Mouse (Mus musculus): ENCODE measurements at regions not wholly inside any gene's neighbourhood (a gene's known extent, or its start where the extent isn't known, plus 50 kb on each side); places are given as distances from the start of the nearest gene placed in this dataset.
"Not testable (repeated sequence)": the region's sequence is repeated elsewhere in the genome, so short reads cannot be mapped to it uniquely, and the experiment has no call there.

DNA sequence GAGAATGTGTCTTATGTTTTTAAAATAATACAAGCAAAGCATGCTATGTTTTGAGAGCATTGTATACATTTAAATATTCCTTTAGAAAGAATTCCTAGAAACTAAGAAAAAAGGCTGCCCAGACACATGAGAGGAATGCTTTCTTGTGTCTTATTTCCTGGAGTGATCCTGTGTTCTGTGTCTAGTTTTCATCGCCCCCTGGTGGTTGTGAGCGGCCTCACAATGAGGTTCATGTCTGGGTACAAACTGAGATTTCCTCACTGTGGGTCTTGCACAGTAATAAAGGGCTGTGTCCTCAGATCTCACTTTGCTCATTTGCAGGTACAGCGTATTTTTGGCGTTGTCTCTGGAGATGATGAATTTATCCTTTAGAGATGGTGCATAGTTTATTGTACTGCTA lies 404.3 kb downstream of the Adam6a start:
- whole genome bisulfite sequencing (ENCODE audit: insufficient replicate concordance): 9% methylated on average over 4 of the region's 4 CpGs
- H3K27me3 ChIP-seq (ENCODE audit: control insufficient read depth, insufficient read depth, low read length); H3K27ac ChIP-seq; H3K36me3 ChIP-seq (replicated peaks; ENCODE audit: control insufficient read depth, insufficient read depth, low read depth); H3K9me3 ChIP-seq (ENCODE audit: control insufficient read depth, low read length); DNase-seq (ENCODE audit: low read depth in 3 of 3, low spot score in 3 of 3); ATAC-seq (ENCODE audit: insufficient read depth); H3K4me3 ChIP-seq (ENCODE audit: insufficient read depth in 1 of 2, low read depth in 2 of 2, low read length in 2 of 2); H3K4me1 ChIP-seq (replicated peaks; ENCODE audit: control insufficient read depth in 2 of 2, insufficient read depth in 2 of 2, low read length in 1 of 2); H3K4me2 ChIP-seq (ENCODE audit: low read depth); H3K9ac ChIP-seq (replicated peaks): not testable (repeated sequence)
- peak; percentile 40; the same call in 1 of the 2 replicates for TF ChIP-seq CTCF (IDR thresholded peaks at IDR 0.05; ENCODE audit: low read depth)

DNA sequence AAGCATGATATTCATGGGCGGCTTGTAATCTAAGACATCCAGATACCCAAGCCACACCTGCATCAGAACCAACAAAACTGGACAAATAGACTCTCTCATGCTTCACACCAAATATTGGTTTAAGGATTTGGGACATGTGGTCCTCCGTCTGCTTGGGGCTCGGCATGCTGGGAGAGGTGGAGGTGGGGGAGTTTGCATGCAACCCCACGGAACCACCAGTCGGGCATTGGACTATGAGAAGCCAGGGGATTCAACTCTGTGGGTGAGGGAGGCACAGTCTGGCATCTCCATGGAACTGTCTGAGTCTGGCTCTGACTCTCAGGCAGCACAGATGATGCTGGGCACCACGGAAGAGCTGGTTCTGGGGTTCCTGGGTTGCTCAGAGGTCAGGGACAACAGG lies 430.6 kb downstream of the Adam6a start:
- DNase-seq (ENCODE audit: low read depth in 3 of 3, low spot score in 3 of 3) (no peak), ATAC-seq (ENCODE audit: insufficient read depth) (no peak)
- Histone ChIP-seq H3K27ac (no peak overlapping the region), H3K36me3 (replicated peaks; ENCODE audit: control insufficient read depth, insufficient read depth, low read depth) (no peaks in the 10 kb centered on the region), H3K9me3 (ENCODE audit: control insufficient read depth, low read length) (no peaks in the 10 kb centered on the region), H3K4me3 (ENCODE audit: insufficient read depth in 1 of 2, low read depth in 2 of 2, low read length in 2 of 2) (no peak overlapping the region), H3K4me2 (ENCODE audit: low read depth) (no peak overlapping the region), H3K9ac (replicated peaks) (no peak overlapping the region), H3K4me1 (replicated peaks; ENCODE audit: control insufficient read depth in 2 of 2, insufficient read depth in 2 of 2, low read length in 1 of 2) (no peaks in the 10 kb centered on the region), H3K27me3 (ENCODE audit: control insufficient read depth, insufficient read depth, low read length) (no peaks in the 10 kb centered on the region)
- TF ChIP-seq EP300 (IDR thresholded peaks at IDR 0.05; ENCODE audit: low read depth) (no peak), CTCF (IDR thresholded peaks at IDR 0.05; ENCODE audit: low read depth) (no peak)
- 68% methylated on average over 6 of the region's 6 CpGs for WGBS (ENCODE audit: insufficient replicate concordance)

DNA sequence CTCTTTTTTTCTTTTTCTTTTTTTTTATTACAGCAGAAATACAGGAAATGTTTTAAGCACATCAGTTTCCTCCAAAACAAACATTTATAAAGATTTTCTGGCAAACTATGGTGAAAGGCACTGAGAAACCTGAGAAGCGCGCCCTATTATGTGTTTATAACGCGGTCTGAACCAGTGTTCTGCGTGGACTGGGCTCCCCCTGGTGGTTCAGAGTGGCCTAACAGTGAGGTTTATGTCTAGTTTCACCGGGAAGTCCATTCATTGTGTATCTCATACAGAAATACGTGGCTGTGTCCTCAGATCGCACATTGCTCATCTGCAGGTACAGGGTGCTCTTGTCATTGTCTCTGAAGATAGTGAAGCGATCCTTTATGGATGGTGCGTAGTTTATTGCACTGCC lies 437.9 kb downstream of the Adam6a start:
- not testable (repeated sequence) for H3K9me3 ChIP-seq (ENCODE audit: control insufficient read depth, low read length); H3K9ac ChIP-seq (replicated peaks); H3K4me1 ChIP-seq (replicated peaks; ENCODE audit: control insufficient read depth in 2 of 2, insufficient read depth in 2 of 2, low read length in 1 of 2); H3K27me3 ChIP-seq (ENCODE audit: control insufficient read depth, insufficient read depth, low read length); H3K4me2 ChIP-seq (ENCODE audit: low read depth); H3K36me3 ChIP-seq (replicated peaks; ENCODE audit: control insufficient read depth, insufficient read depth, low read depth); H3K27ac ChIP-seq; DNase-seq (ENCODE audit: low read depth in 3 of 3, low spot score in 3 of 3); ATAC-seq (ENCODE audit: insufficient read depth); H3K4me3 ChIP-seq (ENCODE audit: insufficient read depth in 1 of 2, low read depth in 2 of 2, low read length in 2 of 2)
- peak; percentile 62 for TF ChIP-seq CTCF (IDR thresholded peaks at IDR 0.05; ENCODE audit: low read depth)
- 25% methylated on average over 10 of the region's 10 CpGs for WGBS (ENCODE audit: insufficient replicate concordance)

DNA sequence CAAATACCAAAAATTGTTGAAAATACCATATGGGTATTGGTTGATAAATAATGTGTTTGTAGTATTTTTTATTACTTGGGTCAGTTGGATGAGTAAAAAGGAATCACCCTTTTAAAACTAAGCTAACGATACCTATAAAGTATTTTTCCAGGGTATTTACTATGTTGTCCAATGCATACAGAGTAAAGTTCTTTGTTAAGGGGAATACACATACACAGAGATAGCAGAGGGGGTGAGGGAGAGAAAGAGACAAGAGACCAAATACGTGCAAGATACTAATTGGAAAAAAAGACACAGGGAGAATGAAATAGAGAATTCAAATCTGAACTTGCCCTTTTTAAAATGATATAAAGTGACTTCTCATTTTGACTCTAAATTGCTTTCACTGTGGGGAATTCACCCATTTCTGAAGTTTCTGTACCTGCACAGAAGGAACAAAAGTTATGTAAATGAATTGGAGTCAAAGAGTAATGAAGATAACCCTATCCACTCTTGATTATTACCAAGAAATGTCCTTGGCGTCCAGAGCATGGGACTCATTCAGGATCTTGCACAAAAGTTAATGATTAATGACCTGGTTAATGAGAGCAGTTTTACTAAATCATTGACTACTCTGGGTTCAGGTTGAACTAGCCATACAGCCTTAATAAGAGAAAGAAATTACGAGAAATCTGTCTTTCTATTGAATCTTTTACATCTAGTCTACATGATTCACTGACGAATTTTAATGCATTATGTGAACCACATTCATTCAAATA lies 443.7 kb downstream of the Adam6a start:
- Histone ChIP-seq H3K4me2 (ENCODE audit: low read depth) (no peak overlapping the region), H3K36me3 (replicated peaks; ENCODE audit: control insufficient read depth, insufficient read depth, low read depth) (no peaks in the 10 kb centered on the region), H3K9me3 (ENCODE audit: control insufficient read depth, low read length) (no peaks in the 10 kb centered on the region), H3K27me3 (ENCODE audit: control insufficient read depth, insufficient read depth, low read length) (no peaks in the 10 kb centered on the region), H3K4me1 (replicated peaks; ENCODE audit: control insufficient read depth in 2 of 2, insufficient read depth in 2 of 2, low read length in 1 of 2) (no peaks in the 10 kb centered on the region), H3K9ac (replicated peaks) (no peak overlapping the region), H3K27ac (no peak overlapping the region), H3K4me3 (ENCODE audit: insufficient read depth in 1 of 2, low read depth in 2 of 2, low read length in 2 of 2) (no peak overlapping the region)
- 53% methylated on average over 5 of the region's 5 CpGs for WGBS (ENCODE audit: insufficient replicate concordance)
- ATAC-seq (ENCODE audit: insufficient read depth): no peak
- DNase-seq (ENCODE audit: low read depth in 3 of 3, low spot score in 3 of 3): no peak
- TF ChIP-seq EP300 (IDR thresholded peaks at IDR 0.05; ENCODE audit: low read depth): no peak
- no peak for TF ChIP-seq CTCF (IDR thresholded peaks at IDR 0.05; ENCODE audit: low read depth)

DNA sequence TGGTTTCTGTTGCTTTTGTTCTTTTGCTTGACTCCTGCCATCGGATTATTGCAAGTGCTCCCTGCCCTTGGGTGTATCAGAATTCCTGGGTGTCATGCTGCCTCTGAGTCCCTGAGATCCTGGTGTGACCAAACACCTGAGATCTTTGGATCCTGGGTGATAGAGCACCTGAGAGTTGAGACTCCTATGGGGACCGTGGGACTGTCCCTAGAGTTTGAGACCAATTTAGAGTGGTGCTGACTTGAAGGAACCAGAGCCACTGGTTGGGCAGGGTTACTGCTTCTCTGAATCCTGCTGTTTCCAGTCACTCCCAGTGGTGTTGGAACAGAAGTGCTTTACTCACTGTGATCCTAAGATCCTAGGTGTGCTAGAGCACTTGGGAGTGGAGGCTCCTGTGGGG lies 448.7 kb downstream of the Adam6a start:
- no peak for DNase-seq (ENCODE audit: low read depth in 3 of 3, low spot score in 3 of 3)
- no peaks in the 10 kb centered on the region for H3K36me3 ChIP-seq (replicated peaks; ENCODE audit: control insufficient read depth, insufficient read depth, low read depth)
- no peaks in the 10 kb centered on the region for H3K4me1 ChIP-seq (replicated peaks; ENCODE audit: control insufficient read depth in 2 of 2, insufficient read depth in 2 of 2, low read length in 1 of 2)
- H3K9ac ChIP-seq (replicated peaks): no peak overlapping the region
- WGBS (ENCODE audit: insufficient replicate concordance): 59% methylated on average over 2 of the region's 2 CpGs
- no peak overlapping the region for H3K4me2 ChIP-seq (ENCODE audit: low read depth)
- no peaks in the 10 kb centered on the region for H3K27me3 ChIP-seq (ENCODE audit: control insufficient read depth, insufficient read depth, low read length)
- H3K4me3 ChIP-seq (ENCODE audit: insufficient read depth in 1 of 2, low read depth in 2 of 2, low read length in 2 of 2): no peak overlapping the region
- TF ChIP-seq CTCF (IDR thresholded peaks at IDR 0.05; ENCODE audit: low read depth) (no peak), EP300 (IDR thresholded peaks at IDR 0.05; ENCODE audit: low read depth) (no peak)
- H3K27ac ChIP-seq: no peak overlapping the region
- no peaks in the 10 kb centered on the region for H3K9me3 ChIP-seq (ENCODE audit: control insufficient read depth, low read length)
- no peak for ATAC-seq (ENCODE audit: insufficient read depth)

DNA sequence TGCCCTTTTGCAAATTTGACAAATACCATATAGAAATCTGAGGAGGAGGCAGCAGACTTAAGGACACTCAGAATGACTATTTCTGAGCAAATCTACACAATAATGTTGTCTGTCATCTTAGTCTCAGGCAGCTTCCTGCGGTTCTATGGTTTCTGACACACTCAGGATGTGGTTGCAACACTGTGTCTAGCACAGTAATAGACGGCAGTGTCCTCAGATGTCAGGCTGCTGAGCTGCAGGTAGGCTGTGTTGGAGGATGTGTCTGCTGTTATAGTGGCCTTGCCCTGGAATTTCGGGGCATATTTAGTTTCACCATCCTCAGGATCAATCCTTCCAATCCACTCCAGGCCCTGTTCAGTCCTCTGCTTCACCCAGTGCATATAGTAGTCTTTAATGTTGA lies 450.6 kb downstream of the Adam6a start:
- not testable (repeated sequence) for DNase-seq (ENCODE audit: low read depth in 3 of 3, low spot score in 3 of 3); H3K36me3 ChIP-seq (replicated peaks; ENCODE audit: control insufficient read depth, insufficient read depth, low read depth); ATAC-seq (ENCODE audit: insufficient read depth); H3K27me3 ChIP-seq (ENCODE audit: control insufficient read depth, insufficient read depth, low read length); H3K4me2 ChIP-seq (ENCODE audit: low read depth); H3K4me1 ChIP-seq (replicated peaks; ENCODE audit: control insufficient read depth in 2 of 2, insufficient read depth in 2 of 2, low read length in 1 of 2); H3K9me3 ChIP-seq (ENCODE audit: control insufficient read depth, low read length); H3K9ac ChIP-seq (replicated peaks); H3K4me3 ChIP-seq (ENCODE audit: insufficient read depth in 1 of 2, low read depth in 2 of 2, low read length in 2 of 2); H3K27ac ChIP-seq
- WGBS (ENCODE audit: insufficient replicate concordance): 23% methylated on average over 3 of the region's 3 CpGs

DNA sequence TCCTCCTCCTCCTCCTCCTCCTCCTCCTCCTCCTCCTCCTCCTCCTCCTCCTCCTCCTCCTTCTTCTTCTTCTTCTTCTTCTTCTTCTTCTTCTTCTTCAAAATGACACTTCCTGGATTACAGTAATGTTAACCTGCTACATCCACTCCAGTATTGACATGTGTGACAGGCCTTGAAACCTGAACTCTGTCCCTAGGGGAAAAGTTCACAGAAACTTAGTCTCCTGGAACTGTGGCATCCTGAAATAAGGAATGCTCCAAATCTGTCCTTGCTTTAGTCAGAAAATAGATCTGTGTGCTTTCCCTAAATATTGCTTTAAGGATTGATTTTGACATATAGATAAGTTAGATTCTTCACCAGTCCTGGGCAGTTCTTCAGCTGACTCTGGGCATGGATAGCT lies 464.8 kb downstream of the Adam6a start:
- not testable (repeated sequence) for ATAC-seq (ENCODE audit: insufficient read depth)

More for the DNA sequence above, 464.8 kb downstream of the Adam6a start:
- not testable (repeated sequence) for H3K4me1 ChIP-seq (replicated peaks; ENCODE audit: control insufficient read depth in 2 of 2, insufficient read depth in 2 of 2, low read length in 1 of 2); DNase-seq (ENCODE audit: low read depth in 3 of 3, low spot score in 3 of 3); H3K36me3 ChIP-seq (replicated peaks; ENCODE audit: control insufficient read depth, insufficient read depth, low read depth); H3K27ac ChIP-seq; H3K9ac ChIP-seq (replicated peaks); H3K9me3 ChIP-seq (ENCODE audit: control insufficient read depth, low read length); H3K4me2 ChIP-seq (ENCODE audit: low read depth); H3K4me3 ChIP-seq (ENCODE audit: insufficient read depth in 1 of 2, low read depth in 2 of 2, low read length in 2 of 2); H3K27me3 ChIP-seq (ENCODE audit: control insufficient read depth, insufficient read depth, low read length)

Data from liver, embryonic 14.5 days (tissue).